Mouse (Mus musculus): Measurements from ENCODE around the gene Gpc6.

- TF ChIP-seq CTCF (IDR thresholded peaks at IDR 0.05) (no peak), EP300 (IDR thresholded peaks at IDR 0.05; ENCODE audit: insufficient read depth, low read depth, low read length) (no peak)
Observed at GRCm38 (mm10) chr14:117993845-117994244, 1068.7 kb downstream of the Gpc6 start.
